21 mouse cellular contexts compared by ENCODE assay signal in genomic region chr3:38545501-38545896, GRCm38 (mm10).
DNase-seq lines count a peak whose midpoint lies in the region; ATAC-seq and TF ChIP-seq lines count a peak whose summit lies in the region.
"Had no signal": no experiment of that assay in that cellular context is flagged by ENCODE, and none has a peak within 500 bp of the region (broad histone marks: within the 10 kb centered on the region; RNA-seq: fewer than 3 reads in every experiment).

No protein-coding gene starts in this region.

- no peaks in the 10 kb centered on the region for H3K79me2 ChIP-seq in myocyte (ENCODE audit: control insufficient read depth, insufficient read depth)

- no peak overlapping the region for H3K27ac ChIP-seq in intestine, postnatal 0 days (ENCODE audit: low read depth, low read length)
- H3K27ac ChIP-seq in intestine, embryonic 16.5 days (ENCODE audit: low read length), result no peak overlapping the region
- H3K27ac ChIP-seq in forebrain, embryonic 15.5 days (replicated peaks), result no peak overlapping the region
- H3K27ac ChIP-seq: embryonic facial prominence, embryonic 10.5 days; embryonic facial prominence, embryonic 12.5 days; forebrain, embryonic 13.5 days had no signal

- no peak overlapping the region for H3K4me2 ChIP-seq in intestine, postnatal 0 days (replicated peaks; ENCODE audit: low read depth)
- H3K4me2 ChIP-seq in intestine, embryonic 16.5 days (ENCODE audit: low read depth, low read length), result no peak overlapping the region
- H3K4me2 ChIP-seq in myocyte (ENCODE audit: low read depth), result peak overlapping the region; percentile 57
- no peak overlapping the region for H3K4me2 ChIP-seq in forebrain, embryonic 15.5 days (replicated peaks)
- H3K4me2 ChIP-seq: embryonic facial prominence, embryonic 12.5 days; forebrain, embryonic 13.5 days had no signal

- no peak for TF ChIP-seq CTCF in intestine, postnatal 0 days (IDR thresholded peaks at IDR 0.05; ENCODE audit: low read depth)

- H3K9ac ChIP-seq in intestine, postnatal 0 days (ENCODE audit: low read depth, low read length), result no peak overlapping the region
- no peak overlapping the region for H3K9ac ChIP-seq in intestine, embryonic 16.5 days (ENCODE audit: low read depth, low read length)
- no peak overlapping the region for H3K9ac ChIP-seq in forebrain, embryonic 15.5 days (replicated peaks)
- H3K9ac ChIP-seq: embryonic facial prominence, embryonic 12.5 days; forebrain, embryonic 13.5 days had no signal

- no peaks in the 10 kb centered on the region for H3K9me3 ChIP-seq in intestine, postnatal 0 days (ENCODE audit: control insufficient read depth)
- H3K9me3 ChIP-seq in intestine, embryonic 16.5 days (ENCODE audit: control insufficient read depth, low read length), result no peaks in the 10 kb centered on the region
- H3K9me3 ChIP-seq in forebrain, embryonic 15.5 days, result no peaks in the 10 kb centered on the region
- H3K9me3 ChIP-seq: embryonic facial prominence, embryonic 10.5 days; embryonic facial prominence, embryonic 12.5 days; forebrain, embryonic 13.5 days; G1E had no signal

- no peak for TF ChIP-seq POLR2A in myocyte (IDR thresholded peaks at IDR 0.05; ENCODE audit: insufficient read length, low read depth)

- 88% methylated on average over 3 of the region's 3 CpGs for WGBS in intestine, postnatal 0 days
- WGBS in intestine, embryonic 16.5 days, result 93% methylated on average over 3 of the region's 3 CpGs
- WGBS in forebrain, embryonic 15.5 days, result 85% methylated on average over 3 of the region's 3 CpGs

- DNase-seq in kidney, adult 9 months, result peak; percentile 10
- no peak for DNase-seq in kidney, adult 11 months
- DNase-seq: adrenal gland, adult 8-10 months; adrenal gland, postnatal 14 days; adrenal gland, postnatal 36 days; B cell, adult 2 months; cerebellum, adult 11-12 months; cerebellum, adult 2 months; cerebellum, adult 9-10 months; cerebellum, postnatal 10 days; cerebellum, postnatal 25 days had no signal

- no peaks in the 10 kb centered on the region for H3K36me3 ChIP-seq in intestine, postnatal 0 days (ENCODE audit: control insufficient read depth, insufficient read depth)
- H3K36me3 ChIP-seq in intestine, embryonic 16.5 days (ENCODE audit: control insufficient read depth, insufficient read depth, low read length), result no peaks in the 10 kb centered on the region
- no peaks in the 10 kb centered on the region for H3K36me3 ChIP-seq in myocyte (ENCODE audit: control insufficient read depth, insufficient read depth)
- no peaks in the 10 kb centered on the region for H3K36me3 ChIP-seq in forebrain, embryonic 15.5 days
- H3K36me3 ChIP-seq: embryonic facial prominence, embryonic 10.5 days; embryonic facial prominence, embryonic 12.5 days; G1E had no signal

- no peak overlapping the region for H3ac ChIP-seq in myocyte (ENCODE audit: control insufficient read depth, insufficient read length)

- peak; percentile 29 for ATAC-seq in intestine, postnatal 0 days
- no peak for ATAC-seq in intestine, embryonic 16.5 days
- ATAC-seq in forebrain, embryonic 15.5 days (replicated peaks), result no peak
- ATAC-seq: activated CD4-positive, CD25-positive, alpha-beta regulatory T cell, adult 4 months; forebrain, embryonic 13.5 days; forebrain, embryonic 16.5 days had no signal

- H3K4me3 ChIP-seq in intestine, postnatal 0 days (ENCODE audit: low read depth, low read length), result no peak overlapping the region
- H3K4me3 ChIP-seq in intestine, embryonic 16.5 days (ENCODE audit: low read length), result no peak overlapping the region
- no peak overlapping the region for H3K4me3 ChIP-seq in myocyte
- no peak overlapping the region for H3K4me3 ChIP-seq in forebrain, embryonic 15.5 days
- H3K4me3 ChIP-seq: embryonic facial prominence, embryonic 10.5 days; embryonic facial prominence, embryonic 12.5 days; forebrain, embryonic 13.5 days had no signal

- no peaks in the 10 kb centered on the region for H3K4me1 ChIP-seq in intestine, postnatal 0 days (replicated peaks; ENCODE audit: control insufficient read depth, insufficient read depth, low read length)
- no peaks in the 10 kb centered on the region for H3K4me1 ChIP-seq in intestine, embryonic 16.5 days (ENCODE audit: control insufficient read depth, insufficient read depth, low read length)
- H3K4me1 ChIP-seq in forebrain, embryonic 15.5 days, result no peaks in the 10 kb centered on the region
- H3K4me1 ChIP-seq: forebrain, embryonic 13.5 days had no signal

- H3K27me3 ChIP-seq in intestine, postnatal 0 days (replicated peaks; ENCODE audit: control insufficient read depth, insufficient read depth, low read length), result no peaks in the 10 kb centered on the region
- H3K27me3 ChIP-seq in intestine, embryonic 16.5 days (replicated peaks; ENCODE audit: control insufficient read depth, insufficient read depth, low read length), result no peaks in the 10 kb centered on the region
- H3K27me3 ChIP-seq in myocyte (ENCODE audit: control insufficient read depth, insufficient read depth, insufficient read length), result no peaks in the 10 kb centered on the region
- H3K27me3 ChIP-seq in forebrain, embryonic 15.5 days, result no peaks in the 10 kb centered on the region
- H3K27me3 ChIP-seq: embryonic facial prominence, embryonic 12.5 days; forebrain, embryonic 13.5 days had no signal

TF ChIP-seq in myocyte, 11 proteins besides CTCF, POLR2A, EP300 and RAD21:
- peak; percentile 20 for TF ChIP-seq TCF12 (IDR thresholded peaks at IDR 0.05; ENCODE audit: insufficient read depth, poor library complexity, severe bottlenecking)
- TF ChIP-seq CEBPB (IDR thresholded peaks at IDR 0.05; ENCODE audit: insufficient read depth, poor library complexity, severe bottlenecking), result no peak
- no peak for TF ChIP-seq POLR2AphosphoS2 (IDR thresholded peaks at IDR 0.05; ENCODE audit: insufficient read length, low read depth)
- peak; percentile 65 to 89 (median 79) for TF ChIP-seq MYOD1 (IDR thresholded peaks at IDR 0.05; ENCODE audit: control insufficient read depth in 1 of 3, insufficient read length in 2 of 3, low read depth in 2 of 3)
TF ChIP-seq in myocyte: peak in this region for 2.
